Mouse (Mus musculus) hindbrain, embryonic 12.5 days (tissue): ENCODE results near the gene H2afy2. TPM values are rescaled to one million over a fixed set of nuclear protein-coding genes. Genes with fewer than 3 reads are reported as not detected.
A peak's percentile ranks its signal among the peaks of the same experiment; 100 is the strongest.

Source experiments
- ATAC-seq: fragments of 200-750 bp; cut with Nextera tagmentation; 2 replicates; pipeline ENCODE4 v1.8.0; 2017; ENCODE audit warnings: moderate TSS enrichment; ENCODE audit not compliant: low FRiP score
- H3K27ac ChIP-seq: fragments of 300-500 bp; sonication (generic); 2 replicates; pipeline ENCODE4 v1.5.1; 2016; ENCODE audit warnings: mild to moderate bottlenecking
- H3K27me3 ChIP-seq: fragments of 300-500 bp; sonication (generic); 2 replicates; pipeline ENCODE4 v1.6.1; 2016; ENCODE audit warnings: mild to moderate bottlenecking
- H3K36me3 ChIP-seq: fragments of 300-500 bp; sonication (generic); 2 replicates; pipeline ENCODE4 v1.6.1; 2016; ENCODE audit warnings: mild to moderate bottlenecking
- H3K4me1 ChIP-seq: fragments of 300-500 bp; sonication (generic); 2 replicates; pipeline ENCODE4 v1.6.1; 2016
- H3K4me2 ChIP-seq: fragments of 300-500 bp; sonication (generic); replicated peaks from 2 replicates; pipeline ENCODE4 v1.6.1; 2016; ENCODE audit warnings: mild to moderate bottlenecking
- H3K4me3 ChIP-seq: fragments of 300-500 bp; sonication (generic); 2 replicates; pipeline ENCODE4 v1.5.1; 2016; ENCODE audit warnings: mild to moderate bottlenecking
- H3K9ac ChIP-seq: fragments of 300-500 bp; sonication (generic); 2 replicates; pipeline ENCODE4 v1.6.1; 2016; ENCODE audit warnings: mild to moderate bottlenecking, moderate library complexity
- H3K9me3 ChIP-seq: fragments of 300-500 bp; sonication (generic); replicated peaks from 2 replicates; pipeline ENCODE4 v1.6.1; 2016; ENCODE audit warnings: mild to moderate bottlenecking
- WGBS: fragments of 180-500 bp; shearing (Covaris S2); methylation state at CpG from one replicate; pipeline ENCODE4 v1.1.7; 2016; 5-methylcytosine and 5-hydroxymethylcytosine counted together
- microRNA-seq: library from miRNA; unstranded; fragments of <30 nt; microRNA quantifications from one replicate; pipeline ENCODE4, GENCODE M21; 2017
- polyA plus RNA-seq: library from polyadenylated mRNA; unstranded; fragments of >200 nt; fragmentation: Nextera tagmentation; extraction: Ambion mirVana; gene quantifications from 2 replicates; pipeline ENCODE4 v1.2.1, GENCODE M21; 2016

H2afy2 gene
- polyA plus RNA-seq, 1 experiment from 2014 or later = 340 TPM

DNA sequence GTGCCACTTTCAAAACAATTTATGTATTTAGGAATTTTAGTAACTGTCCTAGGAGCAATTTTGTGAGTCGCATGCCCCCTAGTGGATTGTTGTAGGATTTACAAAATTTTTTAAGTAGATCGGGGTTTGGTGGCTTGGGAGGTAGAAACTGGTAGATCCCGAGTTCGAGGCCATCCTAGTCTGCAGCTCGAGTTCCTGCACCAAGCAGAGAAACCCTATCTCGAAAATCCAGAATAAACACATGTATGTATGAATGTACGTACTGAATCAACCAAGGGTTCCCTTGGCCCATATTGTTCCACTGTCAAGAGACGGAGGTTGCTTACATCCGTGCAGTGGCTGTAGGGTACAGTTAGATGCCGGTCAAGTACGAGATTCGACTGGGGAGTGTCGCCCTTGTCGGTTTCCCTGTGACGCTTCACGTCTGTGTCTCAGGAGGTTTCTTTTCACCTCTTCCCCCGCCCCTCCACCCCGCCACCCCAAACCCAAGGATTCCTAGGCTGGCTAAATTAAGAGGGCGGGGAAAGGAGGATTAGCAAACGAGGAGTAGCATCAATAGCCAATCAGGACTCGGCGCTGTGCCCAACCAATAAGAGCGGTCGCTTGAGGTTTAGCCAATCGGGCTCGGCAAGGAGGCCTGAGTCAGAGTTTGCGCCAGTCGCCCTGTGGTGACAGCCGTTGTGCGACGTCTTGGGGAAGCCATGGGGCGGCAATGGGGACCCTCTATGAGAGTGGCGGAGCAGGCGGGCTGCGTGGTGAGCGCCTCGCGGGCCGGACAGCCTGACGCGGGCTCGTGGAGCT lies 88.9 kb downstream of the H2afy2 start, which contains the start of gene Tysnd1:
Gene Tysnd1 (plus strand): TSS at position 645 of the 801 bp plus-strand sequence.
- Histone ChIP-seq H3K4me1 (peaks cover 20% of the 10 kb centered on the region), H3K9me3 (no peaks in the 10 kb centered on the region), H3K27me3 (0 out of 2 replicates have a peak, but pooled peaks cover 4% of the 10 kb centered on the region), H3K4me3 (peak within 1 kb of the TSS; percentile 96), H3K27ac (peak within 1 kb of the TSS; percentile 48), H3K4me2 (peak within 1 kb of the TSS; percentile 100), H3K36me3 (peaks cover 46% of the 10 kb centered on the region), H3K9ac (peak within 1 kb of the TSS; percentile 82)
- peak; percentile 97 for ATAC-seq
- 1% methylated on average over 42 of the region's 42 CpGs for WGBS

DNA sequence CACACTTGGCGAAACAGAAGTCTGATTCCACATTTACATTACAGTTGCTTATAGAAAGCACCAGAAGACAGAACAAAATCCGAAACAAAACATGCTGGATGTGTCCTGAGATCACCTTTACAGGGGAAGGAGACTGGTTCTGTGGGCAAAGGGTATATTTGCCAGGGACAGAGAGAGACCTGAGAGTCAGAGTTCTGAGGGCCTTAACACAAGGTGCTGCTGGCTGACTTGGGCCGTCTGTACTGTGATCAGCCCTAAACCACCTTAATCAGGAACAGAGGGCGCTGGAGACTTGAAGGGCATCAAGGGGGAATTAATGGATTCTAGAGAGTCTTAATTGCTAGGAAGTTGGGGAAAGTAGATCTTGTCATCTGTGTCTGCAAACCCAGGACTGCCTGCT lies 90.4 kb downstream of the H2afy2 start:
- Histone ChIP-seq H3K27ac (no peak overlapping the region), H3K36me3 (peaks cover 53% of the 10 kb centered on the region), H3K4me1 (peaks cover 20% of the 10 kb centered on the region), H3K9me3 (no peaks in the 10 kb centered on the region), H3K4me2 (no peak overlapping the region), H3K4me3 (no peak overlapping the region), H3K9ac (no peak overlapping the region), H3K27me3 (0 out of 2 replicates have a peak, but pooled peaks cover 4% of the 10 kb centered on the region)
- WGBS = 79% methylated on average over 4 of the region's 4 CpGs
- no peak for ATAC-seq

DNA sequence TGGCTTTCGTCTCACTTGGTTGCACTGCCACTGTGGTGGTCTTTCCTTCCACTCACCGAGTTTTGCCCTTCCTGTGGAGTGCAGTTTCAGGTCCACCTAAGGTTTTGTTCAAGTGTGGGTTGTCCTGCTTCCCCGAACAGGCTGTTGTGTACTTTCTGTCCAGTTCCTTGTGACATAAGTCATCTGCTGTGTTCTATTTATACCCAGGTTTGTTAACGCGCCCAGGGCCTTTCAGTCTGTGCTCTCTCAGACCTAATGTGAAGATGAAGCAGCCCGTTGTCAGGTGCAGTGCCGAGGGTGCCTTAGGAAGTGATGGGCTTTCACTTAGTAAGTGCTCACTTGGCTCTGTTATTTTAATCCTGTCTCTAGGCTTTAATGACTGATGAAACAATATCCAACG lies 94.5 kb downstream of the H2afy2 start:
- H3K4me2 ChIP-seq = no peak overlapping the region
- H3K4me1 ChIP-seq = no peaks in the 10 kb centered on the region
- H3K9ac ChIP-seq = no peak overlapping the region
- peaks cover 82% of the 10 kb centered on the region for H3K36me3 ChIP-seq
- no peak for ATAC-seq
- no peak overlapping the region for H3K4me3 ChIP-seq
- 92% methylated on average over 8 of the region's 8 CpGs for WGBS
- H3K9me3 ChIP-seq = no peaks in the 10 kb centered on the region
- H3K27me3 ChIP-seq = no peaks in the 10 kb centered on the region
- no peak overlapping the region for H3K27ac ChIP-seq

Small RNA genes lying within 50 kb of the gene (microRNA-seq; reads per million reads assigned to microRNA genes)
- not detected for gene Mir5108

Other genes starting within 250 kb of the H2afy2 start
- gene Npffr1, start 188.7 kb downstream of the H2afy2 start, polyA plus RNA-seq = 0.25 TPM in 2 replicates
- 193 and 196 TPM in 2 replicates for gene Ppa1, start 135.6 kb downstream of the H2afy2 start, polyA plus RNA-seq
- gene Sar1a, start 103.8 kb downstream of the H2afy2 start, polyA plus RNA-seq = 234 and 235 TPM in 2 replicates
- 36.5 and 37.4 TPM in 2 replicates for gene Tysnd1, start 88.6 kb downstream of the H2afy2 start, polyA plus RNA-seq
- gene Aifm2, start 68.9 kb downstream of the H2afy2 start, polyA plus RNA-seq = 6.3 and 7.5 TPM in 2 replicates
- gene Col13a1, start 195.0 kb upstream of the H2afy2 start, polyA plus RNA-seq = 3.2 and 3.9 TPM in 2 replicates